Mouse (Mus musculus): ENCODE results near the gene Snx33. TPM values are rescaled to one million over a fixed set of nuclear protein-coding genes. Genes with fewer than 3 reads are reported as not detected.
A peak's percentile ranks its signal among the peaks of the same experiment; 100 is the strongest.

Gene Snx33
- total and polyA plus RNA-seq, 3 experiments: 2.2 to 3.5 TPM; not detected in 1

- Histone ChIP-seq H3K4me3 (ENCODE audit: control insufficient read depth in 1 of 2, insufficient read depth in 1 of 2, low read depth in 2 of 2, low read length in 2 of 2) (no peak overlapping the region), H3K4me1 (ENCODE audit: control insufficient read depth in 1 of 2, insufficient read depth in 2 of 2, low read length in 2 of 2) (no peaks in the 10 kb centered on the region), H3K9ac (ENCODE audit: control insufficient read depth, low read depth, low read length, poor library complexity, severe bottlenecking) (no peak overlapping the region), H3K9me3 (replicated peaks; ENCODE audit: insufficient read depth, low read length) (no peaks in the 10 kb centered on the region), H3K36me3 (ENCODE audit: control insufficient read depth in 1 of 2, insufficient read depth in 2 of 2, low read length in 2 of 2) (no peaks in the 10 kb centered on the region), H3K79me2 (ENCODE audit: control insufficient read depth, insufficient read depth, low read length, poor library complexity) (no peaks in the 10 kb centered on the region), H3K27ac (ENCODE audit: control insufficient read depth, low read depth, low read length) (no peak overlapping the region), H3K27me3 (ENCODE audit: control insufficient read depth in 1 of 2, insufficient read depth in 2 of 2, low read length in 2 of 2) (no peaks in the 10 kb centered on the region)
- no peak for TF ChIP-seq E2F4 (IDR thresholded peaks at IDR 0.05; ENCODE audit: borderline replicate concordance, low read depth, low read length)
- no peak for TF ChIP-seq TBP (IDR thresholded peaks at IDR 0.05; ENCODE audit: low read depth, low read length)
- no peak for TF ChIP-seq ZKSCAN1 (IDR thresholded peaks at IDR 0.05; ENCODE audit: low read depth, low read length)
- TF ChIP-seq JUND (IDR thresholded peaks at IDR 0.05; ENCODE audit: low read depth, low read length): no peak
- TF ChIP-seq ZMIZ1 (IDR thresholded peaks at IDR 0.05; ENCODE audit: low read depth, low read length): no peak
- TF ChIP-seq RCOR1 (IDR thresholded peaks at IDR 0.05; ENCODE audit: low read depth, low read length): no peak
- no peak for TF ChIP-seq GABPA (IDR thresholded peaks at IDR 0.05; ENCODE audit: low read depth, low read length)
- no peak for TF ChIP-seq SIN3A (IDR thresholded peaks at IDR 0.05; ENCODE audit: low read length)
- TF ChIP-seq EP300 (IDR thresholded peaks at IDR 0.05; ENCODE audit: low read depth in 1 of 2, low read length in 2 of 2): no peak
- no peak for TF ChIP-seq POLR2A (IDR thresholded peaks at IDR 0.05; ENCODE audit: control insufficient read depth in 1 of 2, insufficient read depth in 1 of 2, low read depth in 1 of 2, low read length in 2 of 2, poor library complexity in 1 of 2)
- TF ChIP-seq MAX (IDR thresholded peaks at IDR 0.05; ENCODE audit: low read length): no peak
- TF ChIP-seq CHD1 (IDR thresholded peaks at IDR 0.05; ENCODE audit: low read depth, low read length): no peak
- TF ChIP-seq ZNF384 (IDR thresholded peaks at IDR 0.05; ENCODE audit: low read depth, low read length): no peak
- TF ChIP-seq MAZ (IDR thresholded peaks at IDR 0.05; ENCODE audit: low read depth, low read length): no peak
- TF ChIP-seq GATA1 (IDR thresholded peaks at IDR 0.05; ENCODE audit: low read depth, low read length): no peak
- TF ChIP-seq RAD21 (IDR thresholded peaks at IDR 0.05; ENCODE audit: low read depth, low read length): no peak
- no peak for DNase-seq (ENCODE audit: low read depth, low spot score)
These were observed 41.6 kb downstream of the Snx33 start for GRCm38 (mm10) chr9:56886601-56887000.

DNA sequence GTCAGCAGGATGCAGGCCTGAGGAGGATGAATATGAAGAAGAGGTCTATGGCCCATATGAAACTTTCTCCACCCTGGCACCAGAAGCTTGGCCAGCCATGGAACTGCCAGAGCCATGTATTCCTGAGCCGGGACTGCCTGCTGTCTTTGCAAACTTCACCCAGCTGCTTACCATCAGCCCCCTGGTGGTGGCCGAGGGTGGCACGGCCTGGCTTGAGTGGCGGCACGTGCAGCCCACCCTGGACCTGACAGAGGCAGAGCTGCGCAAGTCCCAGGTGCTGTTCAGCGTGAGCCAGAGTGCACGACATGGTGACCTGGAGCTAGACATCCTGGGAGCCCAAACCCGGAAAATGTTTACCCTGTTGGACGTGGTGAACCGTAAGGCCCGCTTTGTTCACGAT lies 42.1 kb downstream of the Snx33 start:
- H3K9ac ChIP-seq (ENCODE audit: control insufficient read depth, low read depth, low read length, poor library complexity, severe bottlenecking): no peak overlapping the region
- H3K27ac ChIP-seq (ENCODE audit: control insufficient read depth, low read depth, low read length): no peak overlapping the region
- H3K9me3 ChIP-seq (replicated peaks; ENCODE audit: insufficient read depth, low read length): no peaks in the 10 kb centered on the region
- no peaks in the 10 kb centered on the region for H3K27me3 ChIP-seq (ENCODE audit: control insufficient read depth in 1 of 2, insufficient read depth in 2 of 2, low read length in 2 of 2)
- H3K79me2 ChIP-seq (ENCODE audit: control insufficient read depth, insufficient read depth, low read length, poor library complexity): no peaks in the 10 kb centered on the region
- H3K4me1 ChIP-seq (ENCODE audit: control insufficient read depth in 1 of 2, insufficient read depth in 2 of 2, low read length in 2 of 2): no peaks in the 10 kb centered on the region
- H3K4me3 ChIP-seq (ENCODE audit: control insufficient read depth in 1 of 2, insufficient read depth in 1 of 2, low read depth in 2 of 2, low read length in 2 of 2): no peak overlapping the region
- H3K36me3 ChIP-seq (ENCODE audit: control insufficient read depth in 1 of 2, insufficient read depth in 2 of 2, low read length in 2 of 2): no peaks in the 10 kb centered on the region
- TF ChIP-seq SMC3 (IDR thresholded peaks at IDR 0.05; ENCODE audit: low read depth, low read length): peak; percentile 25; the same call in 1 of the 2 replicates
- no peak for TF ChIP-seq TAL1 (IDR thresholded peaks at IDR 0.05; ENCODE audit: low read length)
- TF ChIP-seq CTCF (IDR thresholded peaks at IDR 0.05 in 2 of 3, conservative IDR thresholded peaks at IDR 0.05 in 1 of 3; ENCODE audit: control insufficient read depth in 1 of 3, insufficient read depth in 1 of 3, low read depth in 2 of 3, low read length in 3 of 3, poor library complexity in 1 of 3, severe bottlenecking in 1 of 3): peak; percentile 39 to 64 (median 40)
- TF ChIP-seq POLR2A (IDR thresholded peaks at IDR 0.05; ENCODE audit: control insufficient read depth in 1 of 2, insufficient read depth in 1 of 2, low read depth in 1 of 2, low read length in 2 of 2, poor library complexity in 1 of 2): no peak
- no peak for TF ChIP-seq RCOR1 (IDR thresholded peaks at IDR 0.05; ENCODE audit: low read depth, low read length)
- no peak for TF ChIP-seq USF1 (IDR thresholded peaks at IDR 0.05; ENCODE audit: low read depth, low read length)
- peak; percentile 32 for DNase-seq (ENCODE audit: low read depth, low spot score)
